Mouse (Mus musculus): Measurements from ENCODE around the gene Cmtm5. TPM values are rescaled to one million over a fixed set of nuclear protein-coding genes. Genes with fewer than 3 reads are reported as not detected.

The Cmtm5 gene
- polyA plus RNA-seq, 1 experiment from 2014 or later, result 8.3 TPM

DNA sequence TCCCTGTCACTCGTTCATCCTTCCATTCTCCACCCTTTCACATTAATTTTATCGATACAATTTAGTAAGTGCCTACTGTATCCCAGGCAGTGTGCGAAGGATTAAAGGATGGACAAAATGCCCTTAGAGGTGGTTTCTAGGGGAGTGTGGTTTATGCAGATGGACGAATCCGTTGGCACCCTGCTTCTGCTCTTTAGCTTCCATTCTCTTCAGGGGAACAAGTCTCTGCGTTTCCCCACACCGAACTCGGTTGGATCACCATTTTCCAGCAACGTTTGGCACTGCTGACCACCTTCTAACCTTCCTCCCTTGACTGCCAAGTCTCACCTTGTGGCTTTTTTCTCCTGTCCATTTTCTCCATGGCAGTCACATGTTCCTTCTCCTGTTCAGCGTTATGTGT, 22.7 kb upstream of the Cmtm5 start:
- Histone ChIP-seq H3K9ac (peak overlapping the region; percentile 98), H3K36me3 (peaks cover 58% of the 10 kb centered on the region), H3K4me3 (peak overlapping the region; percentile 95), H3K27me3 (no peaks in the 10 kb centered on the region), H3K4me1 (peaks cover 32% of the 10 kb centered on the region), H3K9me3 (no peaks in the 10 kb centered on the region), H3K4me2 (peak overlapping the region; percentile 83), H3K27ac (peak overlapping the region; percentile 89)
- 15% methylated on average over 10 of the region's 10 CpGs for WGBS
- ATAC-seq (ENCODE audit: insufficient number of reproducible peaks, insufficient read depth, low FRiP score, low TSS enrichment, low read depth), result no peak

DNA sequence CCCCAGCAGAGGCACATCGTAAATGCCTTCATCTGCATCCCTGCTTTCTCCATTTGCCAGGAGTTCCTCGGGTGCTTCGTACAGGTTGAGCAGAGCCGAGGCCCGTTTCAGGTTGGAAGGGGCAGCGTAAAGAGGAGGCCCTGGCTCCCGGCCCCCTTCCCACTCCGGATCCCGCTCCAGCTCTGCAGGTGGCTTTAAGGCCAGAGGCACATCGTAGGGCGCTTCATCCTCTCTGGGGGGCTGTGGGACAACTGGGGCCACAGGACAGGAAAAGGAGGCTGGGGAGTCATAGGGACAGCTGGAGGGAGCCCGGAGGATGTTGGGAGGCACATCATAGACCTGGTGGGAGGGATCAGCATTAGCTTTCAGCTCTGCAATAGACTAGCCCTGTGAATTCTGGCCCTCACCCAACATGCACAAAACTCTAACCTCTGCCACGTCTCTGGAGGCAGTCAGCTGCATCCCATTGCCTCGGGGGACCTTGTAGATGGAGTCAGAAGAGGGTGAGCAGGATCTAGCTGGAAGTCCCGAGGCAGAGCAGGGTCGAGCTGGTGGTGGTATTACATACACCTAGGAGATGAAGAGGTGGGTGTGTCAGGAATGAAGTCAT, 15.9 kb upstream of the Cmtm5 start:
- WGBS, result 93% methylated on average over 16 of the region's 16 CpGs
- Histone ChIP-seq H3K9me3 (peaks cover 18% of the 10 kb centered on the region), H3K4me1 (peaks cover 17% of the 10 kb centered on the region), H3K27ac (no peak overlapping the region), H3K4me3 (no peak overlapping the region), H3K27me3 (no peaks in the 10 kb centered on the region), H3K36me3 (peaks cover 78% of the 10 kb centered on the region), H3K9ac (peak overlapping the region; percentile 36; the same call in 1 of the 2 replicates), H3K4me2 (no peak overlapping the region)
- ATAC-seq (ENCODE audit: insufficient number of reproducible peaks, insufficient read depth, low FRiP score, low TSS enrichment, low read depth), result no peak

DNA sequence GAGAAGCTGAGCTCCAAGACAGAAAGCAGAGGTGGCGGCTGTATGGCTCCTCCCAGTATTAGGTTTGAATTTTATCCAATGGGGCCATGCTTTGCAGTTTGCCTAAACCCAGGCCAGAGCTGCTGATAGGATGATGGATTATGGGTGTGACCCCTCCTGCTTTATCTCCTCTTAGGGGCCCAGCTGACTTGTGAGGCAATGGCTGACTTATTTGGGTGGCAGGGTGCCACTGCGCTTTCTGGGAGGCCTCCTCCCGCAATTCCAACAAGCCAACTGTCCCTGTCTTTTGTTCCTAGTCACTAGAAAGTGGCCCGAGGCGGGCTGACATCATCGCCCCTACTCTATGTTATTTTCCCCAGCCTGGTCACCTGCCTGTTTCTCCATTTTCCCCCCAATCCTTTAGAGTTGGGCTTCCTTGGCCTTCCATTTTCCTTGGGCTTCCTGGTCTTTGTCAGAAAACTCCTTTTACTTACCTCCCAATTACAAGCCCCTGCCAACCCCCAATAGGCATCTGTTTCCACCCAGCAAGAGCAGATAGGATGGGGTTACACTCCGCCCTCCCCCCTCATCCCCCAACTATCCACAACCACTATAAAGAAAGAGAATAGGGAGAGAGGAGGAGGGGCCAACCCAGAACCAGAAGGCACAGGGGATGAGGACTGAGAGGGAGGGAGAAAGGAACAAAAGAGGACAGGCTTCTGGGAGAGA, 11.3 kb upstream of the Cmtm5 start:
- Histone ChIP-seq H3K27ac (peak overlapping the region; percentile 100), H3K36me3 (peaks cover 34% of the 10 kb centered on the region), H3K4me2 (peak overlapping the region; percentile 92), H3K9me3 (peaks cover 18% of the 10 kb centered on the region), H3K4me1 (peaks cover 45% of the 10 kb centered on the region), H3K9ac (peak overlapping the region; percentile 97), H3K4me3 (peak overlapping the region; percentile 65), H3K27me3 (no peaks in the 10 kb centered on the region)
- 8% methylated on average over 7 of the region's 7 CpGs for WGBS
- peak; percentile 56; the same call in 1 of the 2 replicates for ATAC-seq (ENCODE audit: insufficient number of reproducible peaks, insufficient read depth, low FRiP score, low TSS enrichment, low read depth)

DNA sequence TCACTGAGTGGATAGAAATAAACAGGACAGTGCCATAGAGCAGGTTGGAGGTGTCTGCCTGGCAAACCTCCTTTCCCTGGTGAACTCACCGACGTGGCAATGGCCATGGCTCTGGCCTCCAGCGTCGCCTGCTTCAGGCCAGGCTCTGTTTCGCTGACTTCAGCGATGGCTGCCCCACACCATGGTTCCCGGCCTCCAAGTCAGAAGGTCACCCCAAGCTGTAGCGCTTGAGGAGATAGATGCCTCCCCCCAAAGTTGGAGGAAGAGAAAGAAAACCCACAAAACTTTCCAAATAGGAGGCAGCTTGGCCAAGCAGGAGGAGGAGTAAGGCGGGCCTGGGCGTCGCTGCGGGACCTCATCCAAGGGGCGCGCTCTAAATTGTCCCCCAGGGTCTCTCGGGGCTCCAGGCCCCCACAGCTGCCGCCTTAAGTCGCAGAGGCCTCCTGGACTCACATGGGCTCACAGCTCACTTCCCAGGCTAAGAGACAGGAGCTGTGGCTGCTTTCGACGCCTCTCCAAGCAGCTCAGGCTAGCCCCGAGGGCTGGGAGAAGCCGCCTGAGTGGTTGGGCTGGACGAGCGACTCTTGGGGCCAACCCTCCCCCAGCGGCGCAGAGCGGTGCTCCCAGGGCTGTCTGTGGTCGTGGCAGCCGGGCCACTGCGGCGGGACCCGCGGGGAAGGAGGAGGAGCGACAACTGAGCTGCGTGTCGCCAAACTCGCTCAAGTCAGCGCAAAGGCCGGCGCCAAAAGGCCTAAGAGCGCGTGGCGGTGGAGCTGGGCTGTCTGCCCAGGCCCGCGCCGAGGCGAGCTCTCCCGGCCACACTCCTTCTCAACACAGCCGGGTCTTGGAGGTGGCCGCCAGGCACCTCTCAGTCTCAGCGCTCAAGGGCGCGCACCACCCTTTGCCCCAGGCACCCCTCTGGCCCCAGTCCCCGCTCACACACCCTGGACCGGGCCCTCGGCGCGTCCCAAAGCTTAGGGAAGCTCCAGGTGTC, 10.4 kb upstream of the Cmtm5 start, which contains the start of gene Efs:
Gene Efs, minus strand, starts transcription at position 778 of the 994 bp plus-strand sequence.
- peak within 1 kb of the TSS; percentile 100 for H3K27ac ChIP-seq
- WGBS, result under 1% methylated on average over 50 of the region's 57 CpGs
- H3K9me3 ChIP-seq, result peaks cover 18% of the 10 kb centered on the region
- peak within 1 kb of the TSS; percentile 65 for H3K4me3 ChIP-seq
- peak; percentile 60 for ATAC-seq (ENCODE audit: insufficient number of reproducible peaks, insufficient read depth, low FRiP score, low TSS enrichment, low read depth)
- peaks cover 26% of the 10 kb centered on the region for H3K36me3 ChIP-seq
- H3K27me3 ChIP-seq, result no peaks in the 10 kb centered on the region
- peak within 1 kb of the TSS; percentile 92 for H3K4me2 ChIP-seq
- peak within 1 kb of the TSS; percentile 97 for H3K9ac ChIP-seq
- H3K4me1 ChIP-seq, result peaks cover 54% of the 10 kb centered on the region

DNA sequence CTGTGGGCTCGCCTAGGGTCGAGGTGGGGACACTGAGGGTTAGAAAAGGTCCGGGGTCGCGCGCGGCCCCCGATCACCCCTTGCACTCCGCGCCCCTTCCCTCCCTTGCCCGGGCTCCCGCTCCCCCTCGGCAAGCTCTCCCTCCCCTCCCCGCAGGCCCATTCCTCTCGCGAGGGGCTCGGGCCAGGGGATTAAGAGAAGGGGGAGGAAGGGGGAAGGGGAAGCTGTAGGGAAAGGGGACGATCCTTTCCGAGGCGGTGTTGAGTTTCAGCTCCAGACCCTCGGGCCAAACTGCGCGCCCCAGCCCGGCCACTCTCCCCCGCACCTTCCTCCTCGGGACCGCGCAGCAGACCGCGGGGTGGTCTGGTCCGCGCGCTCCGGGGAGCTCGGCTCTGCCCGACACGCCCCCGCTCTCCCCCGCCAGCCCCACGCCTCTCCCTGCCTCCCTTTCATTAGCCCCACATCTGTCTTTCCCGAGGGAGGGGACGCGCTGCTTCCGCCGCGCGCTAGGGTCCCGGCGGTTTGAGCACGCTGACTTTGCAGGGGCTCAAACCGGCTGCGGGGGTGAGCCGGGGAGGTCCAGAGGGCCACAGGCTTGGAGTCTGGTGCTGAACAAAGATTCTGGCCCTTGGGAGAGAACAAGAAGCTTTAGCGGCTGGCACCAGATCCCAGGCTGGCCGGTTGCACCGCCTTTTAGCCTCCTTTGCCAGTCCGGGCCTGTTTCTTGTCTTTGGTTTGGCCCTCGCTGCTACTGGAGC, 9.5 kb upstream of the Cmtm5 start:
- Histone ChIP-seq H3K9ac (peak overlapping the region; percentile 97), H3K27ac (peak overlapping the region; percentile 100), H3K27me3 (no peaks in the 10 kb centered on the region), H3K4me3 (peak overlapping the region; percentile 65), H3K9me3 (peaks cover 10% of the 10 kb centered on the region; the same call in 1 of the 2 replicates), H3K4me2 (peak overlapping the region; percentile 92), H3K4me1 (peaks cover 54% of the 10 kb centered on the region), H3K36me3 (peaks cover 16% of the 10 kb centered on the region)
- whole genome bisulfite sequencing, result under 1% methylated on average over 49 of the region's 58 CpGs
- peak; percentile 66 for ATAC-seq (ENCODE audit: insufficient number of reproducible peaks, insufficient read depth, low FRiP score, low TSS enrichment, low read depth)

DNA sequence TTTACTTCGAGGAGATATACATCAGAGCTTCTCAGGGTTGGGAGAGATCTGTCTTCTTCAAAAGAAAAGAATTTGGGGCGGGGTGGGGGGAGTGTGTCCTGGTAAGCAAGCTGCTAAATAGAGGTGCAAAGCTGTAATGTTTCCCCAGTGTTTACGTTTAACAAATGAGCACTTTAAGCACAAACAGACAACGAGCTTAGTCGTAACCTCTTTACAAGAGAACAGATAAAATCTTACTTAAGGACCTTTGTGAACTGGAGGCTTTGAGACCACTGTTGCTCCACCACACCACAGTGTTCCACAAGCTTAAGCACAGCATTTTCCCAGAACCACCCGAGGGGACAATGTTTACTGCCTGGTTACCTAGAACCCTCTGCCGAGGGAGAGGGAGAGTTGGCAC, 8.8 kb upstream of the Cmtm5 start:
- peaks cover 3% of the 10 kb centered on the region; the same call in 1 of the 2 replicates for H3K9me3 ChIP-seq
- H3K36me3 ChIP-seq, result peaks cover 9% of the 10 kb centered on the region
- peak overlapping the region; percentile 65 for H3K4me3 ChIP-seq
- 15% methylated on average over 7 of the region's 7 CpGs for WGBS
- peak overlapping the region; percentile 92 for H3K4me2 ChIP-seq
- ATAC-seq (ENCODE audit: insufficient number of reproducible peaks, insufficient read depth, low FRiP score, low TSS enrichment, low read depth), result no peak
- H3K4me1 ChIP-seq, result peaks cover 54% of the 10 kb centered on the region
- H3K27me3 ChIP-seq, result no peaks in the 10 kb centered on the region
- peak overlapping the region; percentile 97 for H3K9ac ChIP-seq
- peak overlapping the region; percentile 100 for H3K27ac ChIP-seq

DNA sequence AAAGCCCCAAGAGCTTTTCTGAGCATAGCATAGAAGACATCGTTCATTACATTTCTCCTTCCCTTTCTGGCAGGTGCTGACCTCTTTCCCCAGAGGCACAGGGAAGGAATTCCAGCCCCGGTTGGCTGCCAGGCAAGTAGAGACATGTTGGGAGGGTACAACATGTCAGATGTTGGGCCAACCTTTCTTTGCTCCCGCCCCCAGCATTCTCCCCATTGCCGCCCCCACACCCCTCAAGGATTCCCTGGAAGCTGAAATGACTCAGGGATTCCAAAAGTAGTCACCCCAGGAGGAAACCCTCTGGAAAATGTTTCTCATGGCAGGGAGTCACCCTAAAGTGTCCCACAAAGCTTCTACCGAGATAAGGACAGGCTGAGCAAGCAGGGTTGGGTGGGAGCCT, 6.3 kb upstream of the Cmtm5 start:
- Histone ChIP-seq H3K4me1 (peaks cover 47% of the 10 kb centered on the region), H3K4me3 (no peak overlapping the region), H3K27me3 (no peaks in the 10 kb centered on the region), H3K4me2 (no peak overlapping the region), H3K36me3 (no peaks in the 10 kb centered on the region), H3K9me3 (no peaks in the 10 kb centered on the region), H3K27ac (no peak overlapping the region), H3K9ac (no peak overlapping the region)
- 65% methylated on average over 5 of the region's 5 CpGs for WGBS
- no peak for ATAC-seq (ENCODE audit: insufficient number of reproducible peaks, insufficient read depth, low FRiP score, low TSS enrichment, low read depth)

DNA sequence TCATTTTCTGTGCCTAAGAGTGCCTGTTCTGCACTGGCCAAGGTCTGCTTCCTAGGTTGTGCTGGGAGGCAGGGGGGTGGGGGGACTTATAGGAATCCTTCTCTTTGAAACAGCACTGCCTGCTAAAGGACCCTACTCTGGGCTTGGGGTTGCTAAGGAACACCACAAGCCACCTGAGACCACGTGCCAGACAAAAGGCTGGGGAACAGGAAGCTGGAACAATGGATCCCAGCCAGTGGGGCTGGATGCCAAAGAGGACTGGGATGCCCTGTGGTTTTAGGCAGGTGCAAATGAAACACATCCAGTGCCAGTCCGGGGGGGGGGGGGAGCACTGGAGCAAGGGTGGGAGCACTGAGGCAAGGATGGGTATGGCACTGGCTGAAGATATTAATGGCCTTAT, 5.6 kb upstream of the Cmtm5 start:
- Histone ChIP-seq H3K4me3 (no peak overlapping the region), H3K4me2 (no peak overlapping the region), H3K4me1 (peaks cover 42% of the 10 kb centered on the region), H3K27ac (no peak overlapping the region), H3K36me3 (no peaks in the 10 kb centered on the region), H3K9ac (no peak overlapping the region), H3K27me3 (no peaks in the 10 kb centered on the region), H3K9me3 (no peaks in the 10 kb centered on the region)
- ATAC-seq (ENCODE audit: insufficient number of reproducible peaks, insufficient read depth, low FRiP score, low TSS enrichment, low read depth), result no peak
- 27% methylated on average over 2 of the region's 2 CpGs for WGBS

DNA sequence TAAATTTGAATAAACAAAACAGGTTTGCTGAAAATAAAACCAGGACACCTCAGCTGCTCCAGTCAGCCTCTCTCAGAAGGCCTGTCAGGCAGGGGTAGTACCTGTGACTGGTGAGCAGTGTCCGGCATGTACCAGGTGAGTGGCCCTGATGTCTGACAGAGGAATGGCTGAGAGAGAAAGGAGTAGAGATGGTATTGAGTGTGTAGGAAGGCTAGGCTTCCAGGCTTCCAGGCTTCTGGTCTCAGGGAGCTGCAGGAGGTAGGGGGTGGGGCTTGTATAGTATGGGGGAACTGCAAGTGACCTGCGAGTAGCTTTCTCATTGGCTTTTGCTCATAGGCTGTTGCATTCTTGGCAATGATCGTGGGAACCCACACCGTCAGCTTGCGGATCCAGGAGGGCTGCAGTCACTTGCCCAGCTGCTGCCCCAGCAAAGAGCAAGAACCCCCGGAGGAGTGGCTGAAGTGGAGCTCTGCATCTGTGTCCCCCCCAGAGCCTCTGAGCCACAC, 3.4 kb upstream of the Cmtm5 start, which contains the start of gene Il25:
Gene Il25, plus strand, starts transcription at position 51 of the 506 bp plus-strand sequence.
- no peaks in the 10 kb centered on the region for H3K9me3 ChIP-seq
- peak; percentile 18; the same call in 1 of the 2 replicates for ATAC-seq (ENCODE audit: insufficient number of reproducible peaks, insufficient read depth, low FRiP score, low TSS enrichment, low read depth)

DNA sequence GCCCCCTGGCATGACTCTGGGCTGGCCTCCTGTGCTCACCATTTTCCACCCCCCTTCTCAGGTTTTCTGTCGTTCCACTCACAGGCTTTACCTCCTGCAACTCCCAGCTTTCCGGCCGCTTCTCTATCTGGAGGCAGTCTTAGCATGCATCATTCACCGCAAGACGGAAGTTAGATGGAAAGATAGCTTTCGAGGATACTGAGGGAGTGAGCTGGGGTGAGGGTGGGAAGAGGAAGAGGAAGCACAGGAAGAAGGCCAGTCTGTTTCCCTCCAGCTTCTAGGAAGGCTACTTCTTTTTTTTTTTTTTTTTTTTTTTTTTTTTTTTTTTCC, 735 bp downstream of the Cmtm5 start:
- H3K4me2 ChIP-seq, result peak overlapping the region; percentile 46
- peak overlapping the region; percentile 86 for H3K27ac ChIP-seq
- H3K4me1 ChIP-seq, result peaks cover 26% of the 10 kb centered on the region
- ATAC-seq (ENCODE audit: insufficient number of reproducible peaks, insufficient read depth, low FRiP score, low TSS enrichment, low read depth), result no peak
- H3K9me3 ChIP-seq, result no peaks in the 10 kb centered on the region
- H3K4me3 ChIP-seq, result peak overlapping the region; percentile 16
- H3K36me3 ChIP-seq, result no peaks in the 10 kb centered on the region
- no peaks in the 10 kb centered on the region for H3K27me3 ChIP-seq
- 26% methylated on average over 6 of the region's 6 CpGs for WGBS
- H3K9ac ChIP-seq, result peak overlapping the region; percentile 61

More for the DNA sequence above, 3.4 kb upstream of the Cmtm5 start, which contains the start of gene Il25:
- Histone ChIP-seq H3K4me3 (no peak within 1 kb of the TSS), H3K4me1 (peaks cover 39% of the 10 kb centered on the region), H3K27ac (no peak within 1 kb of the TSS), H3K27me3 (no peaks in the 10 kb centered on the region), H3K36me3 (no peaks in the 10 kb centered on the region), H3K9ac (no peak within 1 kb of the TSS), H3K4me2 (peak within 1 kb of the TSS; percentile 26; the same call in 1 of the 2 replicates)
- 20% methylated on average over 6 of the region's 6 CpGs for WGBS

All from embryonic facial prominence, embryonic 13.5 days (tissue).